Mouse (Mus musculus) liver, adult 2 months (tissue): Measurements from ENCODE around the gene Gm10375. TPM values are rescaled to one million over a fixed set of nuclear protein-coding genes. Genes with fewer than 3 reads are reported as not detected.
"Not testable (repeated sequence)": the region's sequence is repeated elsewhere in the genome, so short reads cannot be mapped to it uniquely, and the experiment has no call there.

Experiments used
- DNase-seq: peaks from one replicate; pipeline ENCODE4 v3.0.0-alpha.2; 2011; ENCODE audit warnings: low read depth, low spot score; ENCODE audit errors: extremely low read depth
- H3K27ac ChIP-seq: fragments of 200-500 bp; replicated peaks from 2 replicates; pipeline ENCODE4 v1.5.1; 2012; ENCODE audit warnings: low read depth, mild to moderate bottlenecking, control low read depth, inconsistent platforms, low read length; ENCODE audit not compliant: insufficient read depth
- H3K27me3 ChIP-seq: fragments of 200-500 bp; 2 replicates; pipeline ENCODE4 v1.6.1; 2012; ENCODE audit warnings: mild to moderate bottlenecking, moderate library complexity, low read length, inconsistent platforms; ENCODE audit not compliant: control insufficient read depth, insufficient read depth
- H3K36me3 ChIP-seq: fragments of 200-500 bp; 2 replicates; pipeline ENCODE4 v1.6.1; 2012; ENCODE audit warnings: low read length, inconsistent platforms; ENCODE audit not compliant: control insufficient read depth, insufficient read depth
- H3K4me1 ChIP-seq: fragments of 200-500 bp; 2 replicates; pipeline ENCODE4 v1.6.1; 2011; ENCODE audit warnings: low read length; ENCODE audit not compliant: control insufficient read depth, insufficient read depth
- H3K4me3 ChIP-seq: fragments of 200-500 bp; 2 replicates; pipeline ENCODE4 v1.5.1; 2011; ENCODE audit warnings: low read depth, mild to moderate bottlenecking, control low read depth, low read length, moderate library complexity; ENCODE audit not compliant: insufficient read depth
- H3K79me2 ChIP-seq: fragments of 200-500 bp; 2 replicates; pipeline ENCODE4 v1.6.1; 2012; ENCODE audit warnings: inconsistent platforms, mild to moderate bottlenecking, low read length, moderate library complexity; ENCODE audit not compliant: control insufficient read depth, insufficient read depth
- H3K9ac ChIP-seq: fragments of 200-500 bp; 2 replicates; pipeline ENCODE4 v1.6.1; 2012; ENCODE audit warnings: low read depth, mild to moderate bottlenecking, control low read depth, inconsistent platforms, low read length
- WGBS: fragments of 180-500 bp; shearing (Covaris S2); methylation state at CpG from one replicate; pipeline ENCODE4 v1.1.7; 2018; 5-methylcytosine and 5-hydroxymethylcytosine counted together
- polyA plus RNA-seq: library from polyadenylated mRNA; depleted of rRNA; stranded (reverse); fragments of >200 nt; gene quantifications from 2 replicates; pipeline ENCODE4 v1.2.3, GENCODE M21; 2012; rRNA removed
- total RNA-seq: library from RNA; depleted of rRNA; stranded (reverse); fragments of >200 nt; gene quantifications from 2 replicates; pipeline ENCODE4 v1.2.3, GENCODE M21; 2014; rRNA removed

Gene Gm10375
- total RNA-seq (not detected in 2 replicates), polyA plus RNA-seq (not detected in 2 replicates)

- not testable (repeated sequence) for H3K27ac ChIP-seq, H3K4me3 ChIP-seq, H3K4me1 ChIP-seq, H3K27me3 ChIP-seq, H3K79me2 ChIP-seq, H3K36me3 ChIP-seq, H3K9ac ChIP-seq, DNase-seq
These were observed at the start of gene Gm10375 for GRCm38 (mm10) chr14:43607913-43608312. Gene Gm10375 (minus strand): TSS chr14:43608013.

GRCm38 (mm10) chr14:43579046-43579445, 28.8 kb downstream of the Gm10375 start, which contains the start of gene Gm17654:
Gene Gm17654 (minus strand): TSS chr14:43579146.
- not testable (repeated sequence) for H3K4me1 ChIP-seq, H3K9ac ChIP-seq, H3K27ac ChIP-seq, H3K27me3 ChIP-seq, H3K4me3 ChIP-seq, H3K36me3 ChIP-seq, H3K79me2 ChIP-seq, DNase-seq
- WGBS: 94% methylated on average over 1 of the region's 2 CpGs

- not testable (repeated sequence) for H3K36me3 ChIP-seq, H3K27ac ChIP-seq, H3K79me2 ChIP-seq, H3K4me3 ChIP-seq, DNase-seq, H3K4me1 ChIP-seq, H3K27me3 ChIP-seq, H3K9ac ChIP-seq
- 80% methylated on average over 4 of the region's 4 CpGs for WGBS
These were observed 29.8 kb downstream of the Gm10375 start for GRCm38 (mm10) chr14:43577969-43578368.

Other genes starting within 250 kb of the Gm10375 start
- gene Gm8138, start 191.7 kb downstream of the Gm10375 start, total RNA-seq: not detected in 2 replicates
- gene Gm8138, start 191.7 kb downstream of the Gm10375 start, polyA plus RNA-seq: not detected in 2 replicates
- not detected in 2 replicates for gene Gm5799, start 64.4 kb downstream of the Gm10375 start, total RNA-seq
- gene Gm5799, start 64.4 kb downstream of the Gm10375 start, polyA plus RNA-seq: not detected in 2 replicates
- gene Gm17654, start 28.9 kb downstream of the Gm10375 start, total RNA-seq: not detected in 2 replicates
- not detected in 2 replicates for gene Gm17654, start 28.9 kb downstream of the Gm10375 start, polyA plus RNA-seq
- gene Gm8165, start 69.2 kb upstream of the Gm10375 start, total RNA-seq: not detected in 2 replicates
- not detected in 2 replicates for gene Gm8165, start 69.2 kb upstream of the Gm10375 start, polyA plus RNA-seq
- gene Gm7324, start 89.8 kb upstream of the Gm10375 start, total RNA-seq: 0.09 and 0.13 TPM in 2 replicates
- not detected in 2 replicates for gene Gm7324, start 89.8 kb upstream of the Gm10375 start, polyA plus RNA-seq
- not detected in 2 replicates for gene Gm16506, start 119.5 kb upstream of the Gm10375 start, total RNA-seq
- not detected in 2 replicates for gene Gm16506, start 119.5 kb upstream of the Gm10375 start, polyA plus RNA-seq
- gene Gm6526, start 139.9 kb upstream of the Gm10375 start, total RNA-seq: not detected in 2 replicates
- gene Gm6526, start 139.9 kb upstream of the Gm10375 start, polyA plus RNA-seq: not detected in 2 replicates
- not detected in 2 replicates for gene Gm8180, start 176.7 kb upstream of the Gm10375 start, total RNA-seq
- not detected in 2 replicates for gene Gm8180, start 176.7 kb upstream of the Gm10375 start, polyA plus RNA-seq